Mouse (Mus musculus) cerebellum, adult 11-12 months (tissue): ENCODE data around the gene Celf1.
"Not testable (repeated sequence)": the region's sequence is repeated elsewhere in the genome, so short reads cannot be mapped to it uniquely, and the experiment has no call there.

Experiments used
- DNase-seq: peaks from one replicate; pipeline ENCODE4 v3.0.0; 2022

Gene Celf1

DNA sequence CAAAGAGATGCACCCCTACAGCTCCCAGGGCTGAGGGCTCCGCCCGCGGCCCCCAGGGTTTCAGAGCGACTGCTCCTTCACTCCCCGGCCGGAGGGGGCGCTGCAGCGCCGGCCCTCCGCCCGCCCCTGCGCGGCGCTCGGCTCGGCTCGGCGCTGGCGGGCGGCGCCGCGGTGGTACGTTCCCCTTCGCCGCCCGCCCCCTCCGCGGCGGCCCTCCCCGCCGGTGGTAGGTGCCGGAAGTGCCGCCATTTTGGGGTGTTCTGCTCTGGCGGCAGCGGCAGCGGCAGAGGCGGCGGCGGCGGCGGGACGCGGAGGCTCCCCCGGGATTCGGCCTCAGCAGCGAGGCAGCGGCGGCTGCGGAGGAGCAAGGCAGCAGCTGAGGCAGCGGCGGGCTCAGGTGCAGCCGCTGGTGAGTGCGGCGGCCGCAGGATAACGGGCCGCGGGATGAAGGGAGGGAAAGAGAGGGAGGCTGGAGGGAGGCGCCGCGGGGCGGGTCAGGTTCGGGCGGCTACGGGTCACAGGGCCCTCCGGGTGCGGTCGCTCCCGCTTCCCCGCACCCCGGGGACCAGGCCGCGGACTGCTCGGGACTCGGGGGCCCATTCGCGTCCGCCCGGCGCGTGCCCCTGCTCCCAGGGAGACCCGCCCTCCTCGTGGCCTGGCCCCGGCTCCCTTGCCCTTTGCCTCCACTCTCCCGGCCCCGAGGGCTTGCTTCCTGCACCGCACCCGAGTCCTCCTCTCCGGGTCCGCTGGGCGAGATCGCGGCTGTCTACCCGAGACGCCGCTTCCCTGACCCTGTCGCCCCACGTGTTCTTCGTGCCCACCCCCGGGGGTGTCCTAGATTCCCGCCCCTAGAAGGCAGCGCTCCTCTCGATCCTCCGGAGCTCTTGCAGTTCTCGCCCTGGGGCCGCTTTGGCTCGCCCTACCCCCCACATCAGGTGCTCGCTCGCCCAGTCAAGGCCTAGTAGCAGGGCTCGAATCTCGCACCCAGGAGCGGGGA is at the start of gene Celf1:
Gene Celf1 (plus strand): TSS at position 150 of the 997 bp plus-strand sequence.
- peak; percentile 86 for DNase-seq

DNA sequence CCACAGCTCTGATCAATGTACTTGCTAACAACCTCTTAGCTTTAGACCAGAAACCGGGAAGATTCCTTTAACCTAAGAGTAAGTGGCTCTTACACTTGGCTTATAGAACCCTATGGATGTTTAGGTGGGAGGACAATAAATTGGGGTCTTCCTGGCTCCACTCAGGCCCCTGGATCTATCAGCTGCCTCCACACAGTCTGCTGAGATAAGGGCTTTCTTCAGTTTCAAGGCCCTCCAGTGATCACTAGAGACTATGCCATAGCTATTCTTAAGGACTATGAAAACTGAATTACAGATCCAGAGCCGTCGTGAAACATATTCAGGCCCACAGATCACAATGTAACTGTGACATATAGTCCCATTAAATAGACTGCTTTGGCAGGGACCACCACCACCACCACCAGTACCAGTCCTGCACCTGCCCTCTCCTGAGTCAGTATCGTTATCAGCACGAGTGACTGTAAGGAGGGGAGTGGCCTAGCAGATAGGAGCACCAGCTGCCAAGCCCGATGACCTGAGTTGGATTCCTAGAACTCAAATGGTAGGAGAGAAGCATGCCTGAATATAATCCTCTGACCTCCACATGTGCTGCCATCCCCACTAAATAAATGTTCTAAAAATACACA is 46.4 kb upstream of the Celf1 start:
- no peak for DNase-seq

- DNase-seq = not testable (repeated sequence)
These were observed 45.9 kb upstream of the Celf1 start for GRCm38 (mm10) chr2:90894299-90894677.

DNA sequence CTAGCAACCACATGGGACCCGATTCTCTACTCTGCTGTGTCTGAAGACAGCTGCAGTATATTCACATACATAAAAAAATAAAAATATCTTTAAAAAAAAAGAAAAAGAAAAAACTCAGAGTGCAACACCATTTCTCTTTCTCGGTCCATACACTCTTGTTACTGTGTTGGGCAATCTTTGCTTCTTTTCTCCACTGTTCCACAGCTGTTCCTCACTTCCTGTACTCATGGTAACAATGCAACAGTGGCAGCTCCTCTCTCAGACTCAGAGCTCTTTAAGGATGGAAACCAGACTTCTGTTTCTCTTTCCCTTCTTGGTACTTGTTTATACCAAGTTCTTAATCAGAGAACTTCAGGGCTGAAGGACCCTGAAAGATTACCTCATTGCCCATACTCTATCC is 36.8 kb upstream of the Celf1 start:
- DNase-seq = no peak

- DNase-seq = peak; percentile 85
These were observed 35.9 kb upstream of the Celf1 start, which contains the start of the genes Kbtbd4 and Ndufs3 for GRCm38 (mm10) chr2:90904076-90904855. TSS of gene Kbtbd4 (plus strand) at chr2:90904740. TSS of gene Ndufs3 (minus strand) at chr2:90904827.

- no peak for DNase-seq
These were observed 35.3 kb upstream of the Celf1 start for GRCm38 (mm10) chr2:90904856-90905224.

DNA sequence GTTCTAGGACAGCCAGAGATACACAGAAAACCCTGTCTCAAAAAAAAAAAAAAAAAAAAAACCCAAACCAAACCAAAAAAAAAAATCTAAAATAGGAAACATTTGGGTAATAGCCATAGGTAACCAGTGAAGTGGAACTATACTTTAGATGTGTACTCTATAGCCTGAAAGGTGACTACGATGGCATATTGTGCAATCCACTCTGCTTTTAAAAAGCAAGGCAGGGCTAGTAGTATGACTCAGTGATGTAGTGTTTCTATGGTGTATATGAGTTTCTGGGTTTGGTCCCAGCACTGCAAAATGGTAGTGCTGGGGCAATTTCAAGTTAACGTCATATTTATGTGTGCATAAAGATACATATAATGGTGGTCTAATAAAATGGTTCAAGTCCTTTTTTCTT is 33.5 kb upstream of the Celf1 start:
- DNase-seq = no peak

GRCm38 (mm10) chr2:90910861-90911260 is 29.3 kb upstream of the Celf1 start:
- DNase-seq = no peak

DNA sequence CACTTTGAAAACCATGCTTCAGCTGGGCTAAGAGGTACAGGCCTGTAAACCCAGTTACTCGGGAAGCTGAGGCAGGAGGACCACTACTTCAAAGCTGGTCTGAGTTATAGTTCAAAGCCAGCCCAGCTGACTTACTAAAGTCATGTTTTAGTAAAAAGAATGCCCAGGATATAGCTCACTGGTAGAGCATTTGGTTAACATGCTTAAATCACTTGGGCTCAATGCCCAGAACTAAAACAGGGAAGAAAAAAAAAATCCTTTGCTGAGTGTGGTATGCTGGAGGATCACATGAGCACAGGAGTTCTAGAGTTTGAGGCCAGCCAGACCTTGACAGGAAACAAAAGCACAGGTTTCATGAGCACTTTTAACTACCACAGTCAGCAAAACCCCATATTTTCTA is 28.5 kb upstream of the Celf1 start:
- DNase-seq = no peak

DNA sequence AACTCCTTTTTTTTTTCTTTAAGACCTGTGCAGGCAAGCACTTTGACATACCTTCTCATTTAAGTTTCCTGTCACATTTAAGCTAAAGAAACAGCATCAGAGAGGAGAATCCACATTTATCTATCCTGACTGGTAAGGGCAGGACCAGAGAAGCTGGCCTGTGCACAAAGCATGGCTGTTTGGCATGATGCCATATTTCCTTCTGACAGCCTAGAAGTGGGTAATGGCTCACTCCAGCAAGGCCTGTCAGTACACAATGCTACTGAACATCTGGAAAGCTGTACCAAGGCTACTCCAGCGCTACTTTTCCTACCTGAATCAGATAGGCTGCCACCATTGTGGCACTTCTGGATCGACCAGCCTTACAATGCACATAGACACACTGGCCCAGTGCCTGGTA is 26.5 kb upstream of the Celf1 start:
- no peak for DNase-seq

DNA sequence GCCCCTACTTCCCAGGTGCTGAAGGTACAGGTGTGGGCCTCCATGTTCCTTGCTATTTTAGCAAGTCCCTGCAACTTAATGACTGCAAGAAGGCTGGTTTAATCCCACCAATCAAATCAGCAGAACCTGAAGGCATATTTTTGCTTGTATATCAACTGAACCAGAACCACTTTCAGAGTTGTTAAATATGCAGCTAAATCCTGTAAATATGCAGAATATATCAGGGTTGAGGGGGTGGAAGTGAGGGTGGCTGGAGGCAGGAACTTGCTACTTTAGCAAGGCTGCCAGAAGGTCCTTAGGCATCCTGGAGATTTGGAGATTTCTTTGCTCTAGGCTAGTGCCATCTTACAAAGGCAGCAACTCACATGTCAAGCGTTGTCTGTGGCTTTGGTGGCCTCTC is 24.7 kb upstream of the Celf1 start:
- no peak for DNase-seq

DNA sequence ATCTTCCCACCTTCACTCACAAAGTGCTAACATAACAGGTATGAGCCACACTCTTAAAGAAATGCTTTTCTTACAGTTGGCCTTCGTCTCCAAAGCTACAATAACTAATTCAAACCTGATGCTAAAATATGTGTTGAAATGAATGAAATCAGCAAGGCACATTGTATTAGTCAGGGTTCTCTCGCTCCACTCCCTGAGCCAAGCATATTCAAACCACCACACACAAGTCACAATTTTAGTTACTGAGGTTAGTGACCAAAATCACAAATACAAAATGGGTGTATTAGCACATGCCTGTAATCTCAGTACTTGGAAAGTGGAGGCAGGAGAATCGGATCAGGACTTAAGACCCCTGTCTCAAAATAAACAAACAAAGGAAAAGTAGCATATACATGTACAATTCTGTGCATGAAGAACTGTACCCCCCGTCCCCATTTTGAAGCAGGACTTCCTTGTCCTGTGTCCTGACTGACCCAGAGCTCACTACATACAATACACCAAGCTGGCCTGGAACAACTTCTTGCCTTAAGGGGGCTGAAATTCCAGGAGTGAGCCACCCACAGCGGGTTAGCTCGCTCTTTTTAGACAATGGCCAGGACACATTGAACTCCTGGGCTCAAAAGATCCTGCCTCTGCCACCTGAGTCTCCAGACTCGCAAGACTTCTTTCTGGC is 23.5 kb upstream of the Celf1 start:
- DNase-seq = no peak

GRCm38 (mm10) chr2:90917233-90917998 is 22.8 kb upstream of the Celf1 start:
- DNase-seq = peak; percentile 69

DNA sequence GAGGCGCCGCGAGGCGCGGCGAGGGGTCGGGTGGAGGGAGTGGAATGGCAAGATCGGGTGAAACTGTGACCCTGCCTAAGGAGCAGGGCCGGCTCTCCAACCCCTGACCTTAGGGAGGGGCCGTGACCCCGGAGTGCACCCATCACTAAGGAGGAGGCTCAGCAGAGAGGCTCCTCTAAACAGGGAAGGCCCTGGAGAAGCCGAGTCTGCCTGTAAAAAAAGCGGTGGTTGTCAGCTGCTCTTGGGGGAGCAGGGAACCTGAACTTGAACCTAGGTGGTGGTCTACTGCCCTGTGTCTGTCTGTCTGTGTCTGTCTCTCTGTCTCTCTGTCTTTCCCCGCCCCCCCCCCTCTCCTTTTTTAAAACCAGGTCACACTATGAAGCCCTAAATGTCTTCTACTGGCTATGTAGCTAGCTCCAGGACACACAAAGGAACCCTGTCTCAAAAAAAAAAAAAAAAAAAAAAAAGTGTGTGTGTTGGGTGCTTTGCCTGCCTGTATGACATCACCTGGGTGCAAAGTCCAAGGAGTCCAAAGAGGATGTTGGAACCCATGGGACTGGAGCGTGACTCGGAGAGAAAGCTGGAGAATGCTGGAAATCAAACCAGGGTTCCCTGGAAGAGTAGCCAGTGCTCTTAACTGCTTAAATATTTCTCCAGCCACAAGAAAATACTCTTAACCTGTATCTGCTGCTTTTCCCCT is 22.0 kb upstream of the Celf1 start:
- no peak for DNase-seq

DNA sequence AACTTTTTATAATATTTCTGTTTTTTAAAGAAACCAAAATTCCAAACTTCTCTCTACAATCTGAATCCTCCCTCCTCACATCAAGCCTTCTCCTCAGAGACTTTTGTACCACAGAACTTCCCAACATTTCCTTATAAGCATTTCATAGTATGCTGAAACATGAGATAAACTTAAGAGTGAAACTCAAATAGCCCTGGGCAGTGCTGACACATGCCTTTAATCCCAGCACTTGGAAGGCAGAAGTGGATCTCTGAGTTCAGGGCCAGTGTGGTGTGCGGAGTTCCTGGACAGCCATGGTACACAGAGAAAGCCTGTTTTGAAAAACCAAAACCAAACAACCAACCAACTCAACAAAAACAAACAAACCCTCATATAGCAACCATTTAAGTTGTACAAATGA is 19.0 kb upstream of the Celf1 start:
- no peak for DNase-seq

GRCm38 (mm10) chr2:90922636-90923035 is 17.5 kb upstream of the Celf1 start:
- DNase-seq = no peak

DNA sequence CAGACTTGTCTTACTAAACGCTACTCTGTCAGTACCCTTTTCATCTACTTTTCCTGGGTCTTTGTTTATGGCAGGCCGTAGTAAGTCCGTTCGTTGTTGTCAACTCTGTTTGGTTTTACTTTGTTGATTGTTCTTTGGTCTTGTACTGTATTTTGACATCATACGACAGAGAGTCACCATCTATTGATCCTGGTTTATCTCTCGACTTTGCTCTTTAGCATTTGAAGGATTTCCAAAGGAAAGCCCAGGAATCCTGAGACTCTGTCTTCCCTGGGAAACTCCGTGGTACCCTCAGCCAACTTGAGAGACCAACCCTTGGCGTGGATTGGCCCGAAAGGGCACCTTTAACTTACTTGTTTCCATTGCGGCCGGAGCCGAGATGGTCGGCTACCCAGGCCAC is 11.6 kb upstream of the Celf1 start:
- no peak for DNase-seq

GRCm38 (mm10) chr2:90931829-90932228 is 8.4 kb upstream of the Celf1 start:
- no peak for DNase-seq

GRCm38 (mm10) chr2:90932273-90932672 is 7.9 kb upstream of the Celf1 start:
- DNase-seq = no peak

- no peak for DNase-seq
These were observed 1.8 kb upstream of the Celf1 start for GRCm38 (mm10) chr2:90938362-90938761.

GRCm38 (mm10) chr2:90939750-90940149 is 432 bp upstream of the Celf1 start:
- DNase-seq = no peak
